ENCODE assay signal across 8 mouse cellular contexts in the genomic region with DNA sequence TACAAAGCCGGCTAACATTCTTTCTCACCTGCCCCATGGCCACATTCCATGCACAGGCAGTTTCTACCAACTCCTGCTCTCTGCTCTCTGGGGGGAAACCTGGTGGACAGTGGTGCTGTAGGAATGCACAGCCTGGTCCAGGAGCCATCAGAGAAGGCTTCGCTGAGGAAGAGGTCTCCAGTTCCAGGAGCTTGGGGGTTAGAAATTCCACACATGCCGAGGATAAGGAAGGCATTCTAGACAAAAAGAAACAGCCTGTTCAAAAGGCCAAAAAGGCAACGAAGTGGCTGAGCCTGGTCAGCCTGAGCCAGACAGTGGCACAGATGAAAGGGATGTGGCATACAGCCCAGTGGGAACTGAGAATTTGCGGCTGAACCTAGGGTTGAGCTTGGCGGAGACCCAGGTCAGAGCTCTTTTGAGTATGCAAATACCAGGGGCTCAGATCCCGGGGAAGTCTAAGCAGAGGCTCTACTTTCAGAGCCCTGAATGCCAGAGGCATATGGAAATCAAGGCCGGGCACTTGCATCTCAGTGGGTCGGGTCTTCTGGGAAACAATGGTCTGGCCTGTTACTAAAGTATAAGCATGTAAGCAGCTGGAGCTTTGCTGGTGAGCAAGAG. TPM values are rescaled to one million over a fixed set of nuclear protein-coding genes. Genes with fewer than 3 reads are reported as not detected.
DNase-seq lines count a peak whose midpoint lies in the region; ATAC-seq lines count a peak whose summit lies in the region.

No protein-coding gene starts in this region.

- H3K27me3 ChIP-seq in neural tube, embryonic 13.5 days: no peaks in the 10 kb centered on the region
- peaks cover 11% of the 10 kb centered on the region; the same call in 1 of the 2 replicates for H3K27me3 ChIP-seq in heart, embryonic 10.5 days (ENCODE audit: insufficient read depth, poor library complexity, severe bottlenecking)

- DNase-seq in adrenal gland, postnatal 10 days: peak; percentile 33
- no peak for DNase-seq in adrenal gland, adult 18-20 months (ENCODE audit: low spot score in 2 of 2)
- no peak for DNase-seq in neural tube, embryonic 10.5 days (ENCODE audit: extremely low spot score, low spot score)
- peak; percentile 78 for DNase-seq in heart, embryonic 10.5 days (ENCODE audit: low spot score)
- DNase-seq in lung, postnatal 14 days: peak; percentile 59
- DNase-seq in cerebellum, postnatal 36 days: no peak
- no peak for DNase-seq in urinary bladder, postnatal 25 days (ENCODE audit: low spot score)

- no peak overlapping the region for H3K4me3 ChIP-seq in neural tube, embryonic 13.5 days
- no peak overlapping the region; the same call in 1 of the 2 replicates for H3K4me3 ChIP-seq in heart, embryonic 10.5 days

- peak; percentile 84 for ATAC-seq in neural tube, embryonic 13.5 days (ENCODE audit: low read depth)

- H3K4me1 ChIP-seq in neural tube, embryonic 13.5 days (replicated peaks): no peaks in the 10 kb centered on the region; the same call in 1 of the 2 replicates
- peaks cover 12% of the 10 kb centered on the region for H3K4me1 ChIP-seq in heart, embryonic 10.5 days

- WGBS in neural tube, embryonic 13.5 days: 10% methylated on average over 9 of the region's 9 CpGs
- WGBS in heart, embryonic 10.5 days: 16% methylated on average over 9 of the region's 9 CpGs

- H3K4me2 ChIP-seq in neural tube, embryonic 13.5 days: no peak overlapping the region

- no peaks in the 10 kb centered on the region for H3K9me3 ChIP-seq in neural tube, embryonic 13.5 days
- no peaks in the 10 kb centered on the region for H3K9me3 ChIP-seq in heart, embryonic 10.5 days

- no peak overlapping the region for H3K9ac ChIP-seq in neural tube, embryonic 13.5 days

- H3K36me3 ChIP-seq in neural tube, embryonic 13.5 days: no peaks in the 10 kb centered on the region
- no peaks in the 10 kb centered on the region for H3K36me3 ChIP-seq in heart, embryonic 10.5 days

- peak overlapping the region; percentile 52 for H3K27ac ChIP-seq in neural tube, embryonic 13.5 days (replicated peaks)
- 0 out of 2 replicates have a peak overlapping the region, but pooled peaks have one; percentile 10 for H3K27ac ChIP-seq in heart, embryonic 10.5 days

RNA-seq across cellular contexts. Expression of a gene that starts 21.0 kb away (rescaled TPM):
- total RNA-seq in adrenal gland, postnatal 10 days (2021): 10 to 100 TPM; 88.3 to 96.8 TPM
- 100 to 1,000 TPM in 1 of 2 experiments, 10 to 100 TPM in 1; 94.6 to 101 TPM for total RNA-seq in adrenal gland, adult 18-20 months (2021)
- 69.7 and 81.7 TPM in 2 replicates for polyA plus RNA-seq in neural tube, embryonic 13.5 days (2015; fragmentation: Nextera tagmentation; extraction: Ambion mirVana)
- polyA plus RNA-seq in heart, embryonic 10.5 days (2016; fragmentation: Nextera tagmentation; extraction: Ambion mirVana): 74.4 and 80.4 TPM in 2 replicates

RNA-seq across cellular contexts. Expression of a gene that starts 31.8 kb away (rescaled TPM):
- total RNA-seq in adrenal gland, postnatal 10 days (2021): 1 to 10 TPM; 2.4 to 3.2 TPM
- 1 to 10 TPM; 3.9 to 4.2 TPM for total RNA-seq in adrenal gland, adult 18-20 months (2021)
- polyA plus RNA-seq in neural tube, embryonic 13.5 days (2015; fragmentation: Nextera tagmentation; extraction: Ambion mirVana): 2.3 and 3.1 TPM in 2 replicates
- 0.48 and 1.3 TPM in 2 replicates for polyA plus RNA-seq in heart, embryonic 10.5 days (2016; fragmentation: Nextera tagmentation; extraction: Ambion mirVana)

Comparison
In these comparisons a context has a peak if more than half of its experiments do, and no peak if none do; other contexts are left out.
1. DNase-seq: peak in adrenal gland, postnatal 10 days (single experiment), heart, embryonic 10.5 days (single experiment) and lung, postnatal 14 days (single experiment); none in adrenal gland, adult 18-20 months (0 of 2), neural tube, embryonic 10.5 days (single experiment), cerebellum, postnatal 36 days (0 of 2) and urinary bladder, postnatal 25 days (single experiment).